Mouse (Mus musculus) CH12.LX (cell line): ENCODE measurements around the gene Trim47.

Experiments
- CHD1 ChIP-seq: IDR thresholded peaks from 2 replicates; pipeline ENCODE4 v1.6.1; 2012; ENCODE audit warnings: low read depth, low read length, improper control_type of control experiment, inconsistent platforms
- CTCF ChIP-seq, 2 experiments: IDR thresholded peaks in 1 of 2; conservative IDR thresholded peaks in 1 of 2; 2 replicates each; pipeline ENCODE4 v1.5.1; 2011 to 2012; ENCODE audit warnings: low read depth in 2 of 2, low read length in 2 of 2, improper control_type of control experiment in 1 of 2, inconsistent platforms in 1 of 2, mild to moderate bottlenecking in 1 of 2, moderate library complexity in 1 of 2
- E2F4 ChIP-seq: IDR thresholded peaks from 2 replicates; pipeline ENCODE4 v1.6.1; 2011; ENCODE audit warnings: low read depth, low read length, improper control_type of control experiment; ENCODE audit not compliant: insufficient replicate concordance
- EP300 ChIP-seq: IDR thresholded peaks from 2 replicates; pipeline ENCODE4 v1.6.1; 2011; ENCODE audit warnings: low read length, improper control_type of control experiment
- ETS1 ChIP-seq: conservative IDR thresholded peaks from 2 replicates; pipeline ENCODE4 v1.6.1; 2012; ENCODE audit warnings: low read depth, mild to moderate bottlenecking, inconsistent platforms, low read length, improper control_type of control experiment, moderate library complexity
- HCFC1 ChIP-seq: IDR thresholded peaks from 2 replicates; pipeline ENCODE4 v1.6.1; 2012; ENCODE audit warnings: low read depth, mild to moderate bottlenecking, inconsistent platforms, low read length, improper control_type of control experiment
- KAT2A ChIP-seq: IDR thresholded peaks from 2 replicates; pipeline ENCODE4 v1.6.1; 2012; ENCODE audit warnings: low read length, improper control_type of control experiment, inconsistent platforms; ENCODE audit not compliant: insufficient replicate concordance
- MAFK ChIP-seq: IDR thresholded peaks from 2 replicates; pipeline ENCODE4 v1.6.1; 2011; ENCODE audit warnings: low read length, improper control_type of control experiment; ENCODE audit not compliant: insufficient replicate concordance
- MEF2A ChIP-seq: IDR thresholded peaks from 2 replicates; pipeline ENCODE4 v1.6.1; 2014; ENCODE audit warnings: low read depth, mild to moderate bottlenecking, inconsistent platforms, low read length, improper control_type of control experiment, borderline replicate concordance
- POLR2A ChIP-seq: IDR thresholded peaks from 2 replicates; pipeline ENCODE4 v1.6.1; 2011; ENCODE audit warnings: low read depth, mild to moderate bottlenecking, improper control_type of control experiment, low read length
- SIN3A ChIP-seq: IDR thresholded peaks from 2 replicates; pipeline ENCODE4 v1.6.1; 2012; ENCODE audit warnings: low read length, improper control_type of control experiment, inconsistent platforms
- TBP ChIP-seq: conservative IDR thresholded peaks from 2 replicates; pipeline ENCODE4 v1.6.1; 2011; ENCODE audit warnings: low read depth, low read length, improper control_type of control experiment
- TCF12 ChIP-seq: IDR thresholded peaks from 2 replicates; pipeline ENCODE4 v1.6.1; 2014; ENCODE audit warnings: low read depth, mild to moderate bottlenecking, inconsistent platforms, low read length, improper control_type of control experiment
- ZNF384 ChIP-seq: IDR thresholded peaks from 2 replicates; pipeline ENCODE4 v1.6.1; 2012; ENCODE audit warnings: low read depth, low read length, improper control_type of control experiment, inconsistent platforms

GRCm38 (mm10) chr11:116130488-116131205, 3.6 kb upstream of the Trim47 start, which contains the start of gene Trim65:
- TF ChIP-seq KAT2A (no peak), TBP (no peak), EP300 (no peak), ZNF384 (no peak), SIN3A (peak; percentile 32; the same call in 1 of the 2 replicates), CHD1 (0 out of 2 replicates have a peak, but pooled peaks have one; percentile 44), ETS1 (no peak; the same call in 1 of the 2 replicates), POLR2A (peak; percentile 69; the same call in 1 of the 2 replicates), TCF12 (peak; percentile 50; the same call in 1 of the 2 replicates), CTCF (conservative IDR thresholded peaks at IDR 0.05 in 1 of 2, IDR thresholded peaks at IDR 0.05 in 1 of 2; ENCODE audit: low read depth in 2 of 2, low read length in 2 of 2) (peak in 1 of 2 experiments; percentile 96; a peak in 2 of 4 replicates), HCFC1 (peak; percentile 49), E2F4 (no peak), MEF2A (peak; percentile 74), MAFK (no peak)
